Mouse (Mus musculus) stomach, embryonic 15.5 days (tissue): ENCODE measurements around the gene Tex28. TPM values are rescaled to one million over a fixed set of nuclear protein-coding genes. Genes with fewer than 3 reads are reported as not detected.
"Not testable (repeated sequence)": the region's sequence is repeated elsewhere in the genome, so short reads cannot be mapped to it uniquely, and the experiment has no call there.

Experiments used
- ATAC-seq: fragments of 200-750 bp; cut with Nextera tagmentation; 2 replicates; pipeline ENCODE4 v1.8.0; 2017; ENCODE audit warnings: low read depth, moderate number of reproducible peaks, moderate TSS enrichment; ENCODE audit not compliant: insufficient read depth, low FRiP score
- H3K27ac ChIP-seq: fragments of 300-500 bp; sonication (generic); 2 replicates; pipeline ENCODE4 v1.5.1; 2015; ENCODE audit warnings: mild to moderate bottlenecking, inconsistent platforms
- H3K27me3 ChIP-seq: fragments of 300-500 bp; sonication (generic); replicated peaks from 2 replicates; pipeline ENCODE4 v1.6.1; 2015; ENCODE audit warnings: inconsistent platforms
- H3K36me3 ChIP-seq: fragments of 300-500 bp; sonication (generic); 2 replicates; pipeline ENCODE4 v1.6.1; 2015; ENCODE audit warnings: inconsistent platforms
- H3K4me1 ChIP-seq: fragments of 300-500 bp; sonication (generic); 2 replicates; pipeline ENCODE4 v1.6.1; 2015; ENCODE audit warnings: inconsistent platforms
- H3K4me2 ChIP-seq: fragments of 300-500 bp; sonication (generic); 2 replicates; pipeline ENCODE4 v1.6.1; 2015; ENCODE audit warnings: mild to moderate bottlenecking, inconsistent platforms
- H3K4me3 ChIP-seq: fragments of 300-500 bp; sonication (generic); replicated peaks from 2 replicates; pipeline ENCODE4 v1.5.1; 2015; ENCODE audit warnings: inconsistent platforms
- H3K9ac ChIP-seq: fragments of 300-500 bp; sonication (generic); 2 replicates; pipeline ENCODE4 v1.6.1; 2015; ENCODE audit warnings: inconsistent platforms
- H3K9me3 ChIP-seq: fragments of 300-500 bp; sonication (generic); 2 replicates; pipeline ENCODE4 v1.6.1; 2016; ENCODE audit warnings: inconsistent platforms
- WGBS: fragments of 180-500 bp; shearing (Covaris S2); methylation state at CpG from one replicate; pipeline ENCODE4 v1.1.7; 2015; 5-methylcytosine and 5-hydroxymethylcytosine counted together
- polyA plus RNA-seq: library from polyadenylated mRNA; unstranded; fragments of >200 nt; fragmentation: Nextera tagmentation; extraction: Ambion mirVana; gene quantifications from 2 replicates; pipeline ENCODE4 v1.2.1, GENCODE M21; 2015

Gene Tex28
- not detected in 2 replicates for polyA plus RNA-seq

GRCm38 (mm10) chrX:74167738-74168137 lies at the start of gene Tex28:
TSS of gene Tex28 (minus strand) at chrX:74167838.
- no peak for ATAC-seq
- no peak within 1 kb of the TSS for H3K4me3 ChIP-seq
- H3K36me3 ChIP-seq: no peaks in the 10 kb centered on the region
- H3K4me2 ChIP-seq: no peak within 1 kb of the TSS
- H3K27me3 ChIP-seq: no peaks in the 10 kb centered on the region
- 89% methylated on average over 1 of the region's 1 CpGs for WGBS
- H3K9ac ChIP-seq: no peak within 1 kb of the TSS
- H3K4me1 ChIP-seq: no peaks in the 10 kb centered on the region
- H3K27ac ChIP-seq: no peak within 1 kb of the TSS
- no peaks in the 10 kb centered on the region for H3K9me3 ChIP-seq

GRCm38 (mm10) chrX:74203556-74203955 lies 35.9 kb upstream of the Tex28 start:
- Histone ChIP-seq H3K9ac (no peak overlapping the region), H3K9me3 (no peaks in the 10 kb centered on the region), H3K36me3 (no peaks in the 10 kb centered on the region), H3K4me2 (no peak overlapping the region), H3K27ac (no peak overlapping the region), H3K4me1 (no peaks in the 10 kb centered on the region), H3K27me3 (no peaks in the 10 kb centered on the region), H3K4me3 (no peak overlapping the region)
- WGBS: 78% methylated on average over 2 of the region's 2 CpGs
- ATAC-seq: no peak

GRCm38 (mm10) chrX:74176959-74177358 lies 9.3 kb upstream of the Tex28 start, which contains the start of gene Tktl1:
TSS of gene Tktl1 (plus strand) at chrX:74177259.
- no peaks in the 10 kb centered on the region for H3K9me3 ChIP-seq
- WGBS: 92% methylated on average over 17 of the region's 17 CpGs
- no peak within 1 kb of the TSS for H3K9ac ChIP-seq
- no peaks in the 10 kb centered on the region for H3K4me1 ChIP-seq
- no peak within 1 kb of the TSS for H3K4me2 ChIP-seq
- H3K27me3 ChIP-seq: no peaks in the 10 kb centered on the region
- H3K36me3 ChIP-seq: no peaks in the 10 kb centered on the region
- ATAC-seq: no peak
- H3K4me3 ChIP-seq: no peak within 1 kb of the TSS
- no peak within 1 kb of the TSS for H3K27ac ChIP-seq

- H3K27me3 ChIP-seq, H3K27ac ChIP-seq, H3K4me1 ChIP-seq, ATAC-seq, H3K36me3 ChIP-seq, H3K4me2 ChIP-seq, H3K9ac ChIP-seq, H3K4me3 ChIP-seq, H3K9me3 ChIP-seq: not testable (repeated sequence)
- 25% methylated on average over 1 of the region's 1 CpGs for WGBS
Measured at GRCm38 (mm10) chrX:74135263-74135662, 32.4 kb downstream of the Tex28 start, which contains the start of gene Mecp2. TSS of gene Mecp2 (minus strand) at chrX:74135363.

- ATAC-seq: no peak
- H3K27ac ChIP-seq: no peak within 1 kb of the TSS
- H3K9me3 ChIP-seq: no peaks in the 10 kb centered on the region
- H3K4me2 ChIP-seq: no peak within 1 kb of the TSS
- H3K27me3 ChIP-seq: no peaks in the 10 kb centered on the region
- no peak within 1 kb of the TSS for H3K9ac ChIP-seq
- H3K4me1 ChIP-seq: no peaks in the 10 kb centered on the region
- no peaks in the 10 kb centered on the region for H3K36me3 ChIP-seq
- H3K4me3 ChIP-seq: no peak within 1 kb of the TSS
Measured at GRCm38 (mm10) chrX:74127164-74127563, 40.5 kb downstream of the Tex28 start, which contains the start of gene Opn1mw. TSS of gene Opn1mw (plus strand) at chrX:74127464.

GRCm38 (mm10) chrX:74124975-74125374 lies 42.7 kb downstream of the Tex28 start:
- no peak overlapping the region for H3K27ac ChIP-seq
- no peak overlapping the region for H3K9ac ChIP-seq
- H3K4me3 ChIP-seq: no peak overlapping the region
- ATAC-seq: no peak
- H3K4me1 ChIP-seq: no peaks in the 10 kb centered on the region
- no peak overlapping the region for H3K4me2 ChIP-seq
- H3K9me3 ChIP-seq: no peaks in the 10 kb centered on the region
- H3K27me3 ChIP-seq: no peaks in the 10 kb centered on the region
- H3K36me3 ChIP-seq: no peaks in the 10 kb centered on the region
- WGBS: 55% methylated on average over 2 of the region's 2 CpGs

GRCm38 (mm10) chrX:74115511-74115910 lies 52.1 kb downstream of the Tex28 start:
- Histone ChIP-seq H3K4me3 (peak overlapping the region; percentile 28; the same call in 1 of the 2 replicates), H3K36me3 (no peaks in the 10 kb centered on the region), H3K4me1 (no peaks in the 10 kb centered on the region), H3K9ac (no peak overlapping the region), H3K27ac (no peak overlapping the region), H3K9me3 (no peaks in the 10 kb centered on the region), H3K27me3 (no peaks in the 10 kb centered on the region), H3K4me2 (peak overlapping the region; percentile 37)
- WGBS: 25% methylated on average over 10 of the region's 10 CpGs
- no peak for ATAC-seq

GRCm38 (mm10) chrX:74114036-74114435 lies 53.6 kb downstream of the Tex28 start:
- no peak for ATAC-seq
- H3K4me2 ChIP-seq: no peak overlapping the region
- no peak overlapping the region for H3K27ac ChIP-seq
- no peaks in the 10 kb centered on the region for H3K27me3 ChIP-seq
- H3K9ac ChIP-seq: no peak overlapping the region
- H3K36me3 ChIP-seq: no peaks in the 10 kb centered on the region
- no peak overlapping the region for H3K4me3 ChIP-seq
- no peaks in the 10 kb centered on the region for H3K4me1 ChIP-seq
- no peaks in the 10 kb centered on the region for H3K9me3 ChIP-seq

GRCm38 (mm10) chrX:74108747-74109146 lies 58.9 kb downstream of the Tex28 start:
- no peak for ATAC-seq
- no peaks in the 10 kb centered on the region for H3K9me3 ChIP-seq
- no peaks in the 10 kb centered on the region for H3K4me1 ChIP-seq
- no peak overlapping the region for H3K4me3 ChIP-seq
- no peak overlapping the region for H3K9ac ChIP-seq
- whole genome bisulfite sequencing: 55% methylated on average over 3 of the region's 3 CpGs
- H3K4me2 ChIP-seq: no peak overlapping the region
- no peak overlapping the region for H3K27ac ChIP-seq
- H3K27me3 ChIP-seq: no peaks in the 10 kb centered on the region
- no peaks in the 10 kb centered on the region for H3K36me3 ChIP-seq

- H3K36me3 ChIP-seq: no peaks in the 10 kb centered on the region
- no peak for ATAC-seq
Measured at GRCm38 (mm10) chrX:74105916-74106315, 61.7 kb downstream of the Tex28 start.

GRCm38 (mm10) chrX:74103457-74104188 lies 64.0 kb downstream of the Tex28 start:
- no peak for ATAC-seq
- Histone ChIP-seq H3K27ac (no peak overlapping the region), H3K9me3 (no peaks in the 10 kb centered on the region), H3K4me1 (no peaks in the 10 kb centered on the region), H3K9ac (no peak overlapping the region), H3K4me3 (no peak overlapping the region), H3K4me2 (no peak overlapping the region), H3K27me3 (no peaks in the 10 kb centered on the region), H3K36me3 (no peaks in the 10 kb centered on the region)
- WGBS: 65% methylated on average over 4 of the region's 4 CpGs

More at GRCm38 (mm10) chrX:74105916-74106315, 61.7 kb downstream of the Tex28 start:
- Histone ChIP-seq H3K27ac (no peak overlapping the region), H3K27me3 (no peaks in the 10 kb centered on the region), H3K4me3 (no peak overlapping the region), H3K9ac (no peak overlapping the region), H3K4me2 (no peak overlapping the region), H3K9me3 (no peaks in the 10 kb centered on the region), H3K4me1 (no peaks in the 10 kb centered on the region)
- 43% methylated on average over 2 of the region's 2 CpGs for WGBS
